Mouse (Mus musculus): ENCODE measurements around the gene Tspan9. TPM values are rescaled to one million over a fixed set of nuclear protein-coding genes. Genes with fewer than 3 reads are reported as not detected.

Tspan9 gene
- polyA plus RNA-seq, 1 experiment from 2014 or later: 77.3 TPM

DNA sequence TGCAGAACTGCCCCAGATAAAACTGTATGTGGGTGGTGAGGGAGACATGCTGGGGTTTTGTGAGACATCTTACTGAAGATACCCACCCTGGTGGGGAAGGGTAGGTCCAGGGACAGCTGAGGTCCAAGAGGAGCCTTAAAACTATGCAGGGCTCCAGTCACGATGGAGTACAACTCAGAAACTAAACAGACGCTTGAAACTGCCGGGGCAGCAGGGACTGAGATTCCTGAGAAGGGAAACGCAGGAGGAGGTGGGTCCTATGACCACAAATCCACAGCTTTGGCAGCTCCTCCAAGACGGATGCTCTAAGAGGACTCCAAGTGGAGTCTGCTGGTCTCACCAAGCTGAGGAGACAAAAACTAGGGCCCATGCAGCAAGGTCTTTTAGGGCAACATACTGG, 21.3 kb downstream of the Tspan9 start:
- Histone ChIP-seq H3K4me2 (replicated peaks; ENCODE audit: low read depth) (no peak overlapping the region), H3K36me3 (ENCODE audit: control insufficient read depth, insufficient read depth, low read length) (no peaks in the 10 kb centered on the region; the same call in 1 of the 2 replicates), H3K4me3 (ENCODE audit: low read depth, low read length) (no peak overlapping the region), H3K27me3 (ENCODE audit: control insufficient read depth, insufficient read depth, low read length) (no peaks in the 10 kb centered on the region), H3K9me3 (ENCODE audit: control insufficient read depth, low read length) (no peaks in the 10 kb centered on the region), H3K4me1 (replicated peaks; ENCODE audit: control insufficient read depth, insufficient read depth) (0 out of 2 replicates have a peak, but pooled peaks cover 2% of the 10 kb centered on the region), H3K9ac (ENCODE audit: low read length) (no peak overlapping the region), H3K27ac (replicated peaks) (peak overlapping the region; percentile 63)
- no peak for ATAC-seq (ENCODE audit: low FRiP score, low TSS enrichment)
- DNase-seq (ENCODE audit: low spot score): no peak
- WGBS: 30% methylated on average over 5 of the region's 5 CpGs
- TF ChIP-seq EP300 (optimal IDR thresholded peaks at IDR 0.05): no peak
- TF ChIP-seq CTCF (IDR thresholded peaks at IDR 0.05; ENCODE audit: low read depth): no peak

DNA sequence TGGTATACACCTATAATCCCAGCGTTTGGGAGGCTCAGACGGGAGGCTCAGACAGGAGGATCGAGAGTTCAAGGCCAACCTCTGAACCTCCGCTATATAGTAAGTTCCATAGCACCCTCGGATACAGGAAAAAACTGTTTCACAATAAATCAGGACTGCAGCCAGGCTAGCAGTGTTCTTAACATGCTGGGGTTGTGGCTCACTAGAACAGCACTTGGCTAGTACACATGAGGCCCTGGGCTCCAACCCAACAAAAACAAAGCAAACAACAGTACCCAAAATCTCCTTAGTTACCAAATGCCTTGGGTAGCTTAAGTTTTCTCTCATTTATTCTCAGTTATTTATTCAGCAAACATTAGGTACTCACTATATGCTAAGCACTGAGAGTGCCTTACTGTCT, 21.7 kb downstream of the Tspan9 start:
- 80% methylated on average over 5 of the region's 5 CpGs for WGBS

DNA sequence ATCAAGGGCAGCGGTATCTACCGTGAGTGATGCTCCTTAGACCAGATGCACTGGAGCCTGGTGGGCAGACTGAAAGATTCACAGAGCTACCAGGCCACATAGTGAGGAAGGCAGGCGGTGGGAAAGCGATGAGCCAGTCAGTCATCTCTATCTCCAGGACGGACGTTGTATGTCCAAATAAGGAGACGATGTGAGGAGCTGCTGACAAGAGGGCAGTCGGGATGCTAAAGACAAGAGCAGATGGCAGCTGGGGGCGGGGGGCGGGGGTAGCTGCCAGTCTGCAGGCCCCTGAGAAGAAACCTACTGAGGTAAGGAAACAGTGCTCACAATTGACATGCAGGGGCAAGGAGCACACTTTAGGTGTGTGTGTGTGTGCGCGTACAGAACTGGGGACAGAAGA, 22.6 kb downstream of the Tspan9 start:
- Histone ChIP-seq H3K27ac (replicated peaks) (no peak overlapping the region), H3K9me3 (ENCODE audit: control insufficient read depth, low read length) (no peaks in the 10 kb centered on the region), H3K27me3 (ENCODE audit: control insufficient read depth, insufficient read depth, low read length) (no peaks in the 10 kb centered on the region), H3K4me2 (replicated peaks; ENCODE audit: low read depth) (no peak overlapping the region), H3K4me1 (replicated peaks; ENCODE audit: control insufficient read depth, insufficient read depth) (0 out of 2 replicates have a peak, but pooled peaks cover 6% of the 10 kb centered on the region), H3K4me3 (ENCODE audit: low read depth, low read length) (no peak overlapping the region), H3K36me3 (ENCODE audit: control insufficient read depth, insufficient read depth, low read length) (no peaks in the 10 kb centered on the region; the same call in 1 of the 2 replicates), H3K9ac (ENCODE audit: low read length) (no peak overlapping the region)
- DNase-seq (ENCODE audit: low spot score) (no peak), ATAC-seq (ENCODE audit: low FRiP score, low TSS enrichment) (no peak)
- 76% methylated on average over 12 of the region's 12 CpGs for WGBS
- TF ChIP-seq CTCF (IDR thresholded peaks at IDR 0.05; ENCODE audit: low read depth) (no peak), EP300 (optimal IDR thresholded peaks at IDR 0.05) (no peak)

More for the DNA sequence above, 21.7 kb downstream of the Tspan9 start:
- Histone ChIP-seq H3K9me3 (ENCODE audit: control insufficient read depth, low read length) (no peaks in the 10 kb centered on the region), H3K4me1 (replicated peaks; ENCODE audit: control insufficient read depth, insufficient read depth) (0 out of 2 replicates have a peak, but pooled peaks cover 6% of the 10 kb centered on the region), H3K27ac (replicated peaks) (peak overlapping the region; percentile 63), H3K36me3 (ENCODE audit: control insufficient read depth, insufficient read depth, low read length) (no peaks in the 10 kb centered on the region; the same call in 1 of the 2 replicates), H3K9ac (ENCODE audit: low read length) (no peak overlapping the region), H3K27me3 (ENCODE audit: control insufficient read depth, insufficient read depth, low read length) (no peaks in the 10 kb centered on the region), H3K4me3 (ENCODE audit: low read depth, low read length) (no peak overlapping the region), H3K4me2 (replicated peaks; ENCODE audit: low read depth) (no peak overlapping the region)
- DNase-seq (ENCODE audit: low spot score): no peak
- no peak for ATAC-seq (ENCODE audit: low FRiP score, low TSS enrichment)
- TF ChIP-seq EP300 (optimal IDR thresholded peaks at IDR 0.05): no peak
- TF ChIP-seq CTCF (IDR thresholded peaks at IDR 0.05; ENCODE audit: low read depth): no peak

DNA sequence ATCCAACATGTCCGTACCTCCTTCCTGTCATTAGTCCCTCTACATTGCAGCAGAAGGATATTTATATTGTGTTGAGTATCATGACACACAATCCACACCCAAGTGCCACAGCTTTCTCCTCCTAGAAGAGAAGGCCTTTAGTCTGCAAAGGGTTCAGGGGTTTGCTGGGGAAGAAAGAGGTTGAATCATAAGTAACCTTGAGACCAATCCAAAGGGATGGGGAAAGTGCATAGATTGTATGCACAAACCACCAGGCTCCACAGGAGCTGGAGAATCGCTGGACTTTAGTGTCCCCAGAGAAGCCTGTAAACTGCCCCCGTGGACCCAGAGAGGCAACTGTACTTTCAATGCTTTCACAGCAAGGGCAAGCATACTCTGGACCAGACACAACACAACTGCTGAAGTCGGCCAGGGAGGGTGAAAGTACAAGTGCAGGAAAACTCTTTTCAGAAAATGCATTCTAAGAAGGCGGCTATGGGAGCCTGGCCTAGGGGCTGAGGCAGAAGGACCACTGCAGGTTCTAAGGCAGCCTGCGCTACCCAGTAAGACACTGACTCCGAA, 24.6 kb downstream of the Tspan9 start:
- TF ChIP-seq CTCF (IDR thresholded peaks at IDR 0.05; ENCODE audit: low read depth) (no peak), EP300 (optimal IDR thresholded peaks at IDR 0.05) (no peak)
- Histone ChIP-seq H3K4me3 (ENCODE audit: low read depth, low read length) (no peak overlapping the region), H3K9me3 (ENCODE audit: control insufficient read depth, low read length) (no peaks in the 10 kb centered on the region), H3K4me1 (replicated peaks; ENCODE audit: control insufficient read depth, insufficient read depth) (0 out of 2 replicates have a peak, but pooled peaks cover 6% of the 10 kb centered on the region), H3K27me3 (ENCODE audit: control insufficient read depth, insufficient read depth, low read length) (no peaks in the 10 kb centered on the region), H3K27ac (replicated peaks) (no peak overlapping the region), H3K9ac (ENCODE audit: low read length) (no peak overlapping the region), H3K4me2 (replicated peaks; ENCODE audit: low read depth) (no peak overlapping the region), H3K36me3 (ENCODE audit: control insufficient read depth, insufficient read depth, low read length) (no peaks in the 10 kb centered on the region; the same call in 1 of the 2 replicates)
- WGBS: 88% methylated on average over 7 of the region's 7 CpGs
- DNase-seq (ENCODE audit: low spot score) (no peak), ATAC-seq (ENCODE audit: low FRiP score, low TSS enrichment) (no peak)

DNA sequence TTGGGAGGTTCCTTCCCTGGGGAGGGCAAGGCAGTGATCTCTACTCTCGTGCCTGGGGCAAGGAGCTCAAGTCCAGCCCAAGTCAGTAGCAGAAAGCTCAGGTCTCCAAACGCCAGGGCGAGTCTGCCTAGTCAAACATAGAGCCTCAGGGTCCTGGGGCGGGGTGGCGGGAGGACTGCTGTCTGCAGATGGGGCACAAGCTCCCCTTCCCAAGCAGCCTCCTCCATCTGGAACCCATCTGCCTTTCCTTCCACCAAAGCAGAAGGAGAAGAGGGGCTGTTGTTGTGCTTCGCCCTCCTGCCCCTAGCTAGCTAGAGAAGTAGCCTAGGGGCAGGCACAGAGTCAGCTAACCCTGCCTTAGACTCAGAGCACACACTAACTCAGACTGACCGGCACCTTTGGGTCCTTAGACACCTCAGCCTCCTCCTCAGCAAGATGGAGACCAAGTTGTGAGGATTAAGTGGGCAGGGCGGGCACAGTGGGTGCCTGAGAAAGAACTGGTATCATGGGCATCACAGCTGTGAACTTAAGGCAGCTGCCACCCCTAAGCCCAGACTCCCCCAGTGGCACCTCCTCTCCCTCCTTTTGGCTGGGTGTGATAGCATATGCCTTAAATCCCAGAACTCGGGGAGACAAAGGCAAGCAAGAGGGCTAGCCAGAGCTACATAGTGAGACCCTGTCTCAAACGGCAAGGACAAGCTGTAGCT, 26.4 kb downstream of the Tspan9 start:
- H3K4me1 ChIP-seq (replicated peaks; ENCODE audit: control insufficient read depth, insufficient read depth): 0 out of 2 replicates have a peak, but pooled peaks cover 6% of the 10 kb centered on the region
- TF ChIP-seq CTCF (IDR thresholded peaks at IDR 0.05; ENCODE audit: low read depth): no peak
- no peak for TF ChIP-seq EP300 (optimal IDR thresholded peaks at IDR 0.05)
- DNase-seq (ENCODE audit: low spot score): no peak
- H3K9ac ChIP-seq (ENCODE audit: low read length): no peak overlapping the region
- H3K27me3 ChIP-seq (ENCODE audit: control insufficient read depth, insufficient read depth, low read length): no peaks in the 10 kb centered on the region
- H3K36me3 ChIP-seq (ENCODE audit: control insufficient read depth, insufficient read depth, low read length): no peaks in the 10 kb centered on the region; the same call in 1 of the 2 replicates
- WGBS: 49% methylated on average over 10 of the region's 10 CpGs
- H3K9me3 ChIP-seq (ENCODE audit: control insufficient read depth, low read length): no peaks in the 10 kb centered on the region
- H3K27ac ChIP-seq (replicated peaks): peak overlapping the region; percentile 46; the same call in 1 of the 2 replicates
- H3K4me2 ChIP-seq (replicated peaks; ENCODE audit: low read depth): no peak overlapping the region
- H3K4me3 ChIP-seq (ENCODE audit: low read depth, low read length): no peak overlapping the region
- ATAC-seq (ENCODE audit: low FRiP score, low TSS enrichment): no peak

DNA sequence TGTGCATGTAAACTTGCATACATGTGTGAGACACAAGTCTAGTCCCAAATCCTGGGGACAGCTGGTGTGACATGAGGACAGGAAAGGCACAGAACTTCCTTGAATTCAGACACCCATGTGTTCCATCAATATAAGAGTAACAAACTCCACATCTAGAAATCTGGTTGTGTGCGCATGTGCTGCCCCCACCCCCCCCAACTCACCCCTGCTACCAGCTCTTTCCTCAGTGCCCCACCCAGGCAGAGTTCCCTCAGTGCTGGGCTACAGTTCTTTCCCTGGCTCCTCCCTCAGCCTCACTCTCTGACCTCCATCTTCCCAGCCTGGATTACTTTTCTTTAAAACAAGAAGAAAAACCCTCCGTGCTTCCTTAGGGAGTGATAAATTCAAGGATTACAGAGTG, 27.1 kb downstream of the Tspan9 start:
- no peak for ATAC-seq (ENCODE audit: low FRiP score, low TSS enrichment)
- TF ChIP-seq CTCF (IDR thresholded peaks at IDR 0.05; ENCODE audit: low read depth) (no peak), EP300 (optimal IDR thresholded peaks at IDR 0.05) (no peak)
- Histone ChIP-seq H3K4me3 (ENCODE audit: low read depth, low read length) (no peak overlapping the region), H3K36me3 (ENCODE audit: control insufficient read depth, insufficient read depth, low read length) (no peaks in the 10 kb centered on the region), H3K27ac (replicated peaks) (no peak overlapping the region), H3K27me3 (ENCODE audit: control insufficient read depth, insufficient read depth, low read length) (no peaks in the 10 kb centered on the region), H3K4me1 (replicated peaks; ENCODE audit: control insufficient read depth, insufficient read depth) (0 out of 2 replicates have a peak, but pooled peaks cover 6% of the 10 kb centered on the region), H3K4me2 (replicated peaks; ENCODE audit: low read depth) (no peak overlapping the region), H3K9me3 (ENCODE audit: control insufficient read depth, low read length) (no peaks in the 10 kb centered on the region), H3K9ac (ENCODE audit: low read length) (no peak overlapping the region)
- 30% methylated on average over 2 of the region's 2 CpGs for WGBS
- no peak for DNase-seq (ENCODE audit: low spot score)
